Mouse (Mus musculus): ENCODE measurements around the gene Kif20b.

- TF ChIP-seq CTCF (IDR thresholded peaks at IDR 0.05; ENCODE audit: insufficient read depth, low read depth, low read length) = no peak
- TF ChIP-seq POLR2A (IDR thresholded peaks at IDR 0.05; ENCODE audit: insufficient read depth, low read depth, low read length) = no peak
Measured at GRCm38 (mm10) chr19:34901266-34901665, 20.9 kb upstream of the Kif20b start.

Measured in olfactory bulb, adult 2 months (tissue).